Mouse (Mus musculus): Measurements from ENCODE around the gene Bag2. TPM values are rescaled to one million over a fixed set of nuclear protein-coding genes. Genes with fewer than 3 reads are reported as not detected.

Bag2 gene
- total and polyA plus RNA-seq, 3 experiments = 74.2 to 88.8 TPM; not detected in 1

DNA sequence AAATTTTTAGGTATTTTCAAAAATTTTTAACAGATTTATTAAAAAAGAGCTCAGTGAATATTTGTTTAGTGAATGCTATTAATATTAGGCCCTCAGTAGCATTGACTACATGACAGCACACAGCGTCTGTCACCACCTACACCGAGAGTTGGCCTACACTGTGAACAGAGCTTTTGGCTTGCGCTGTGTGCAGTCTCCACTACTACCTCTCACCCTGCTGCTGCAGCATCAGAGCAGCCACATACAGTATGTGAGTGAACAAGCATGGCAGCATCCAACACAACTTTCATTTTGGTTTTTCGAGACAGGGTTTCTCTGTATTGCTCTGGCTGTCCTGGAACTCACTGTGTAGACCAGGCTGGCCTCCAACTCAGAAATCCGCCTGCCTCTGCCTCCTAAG, 27.0 kb upstream of the Bag2 start:
- H3K36me3 ChIP-seq (ENCODE audit: control insufficient read depth in 1 of 2, insufficient read depth in 2 of 2, low read length in 2 of 2) = peaks cover 0 to 7% of the 10 kb centered on the region in 2 experiments; a peak in 2 of 4 replicates
- no peaks in the 10 kb centered on the region for H3K9me3 ChIP-seq (replicated peaks; ENCODE audit: insufficient read depth, low read length)
- DNase-seq (ENCODE audit: low read depth, low spot score) = no peak
- no peak overlapping the region for H3K27ac ChIP-seq (ENCODE audit: control insufficient read depth, low read depth, low read length)
- no peaks in the 10 kb centered on the region for H3K4me1 ChIP-seq (ENCODE audit: control insufficient read depth in 1 of 2, insufficient read depth in 2 of 2, low read length in 2 of 2)
- no peaks in the 10 kb centered on the region for H3K79me2 ChIP-seq (ENCODE audit: control insufficient read depth, insufficient read depth, low read length, poor library complexity)
- H3K4me3 ChIP-seq (ENCODE audit: control insufficient read depth in 1 of 2, insufficient read depth in 1 of 2, low read depth in 2 of 2, low read length in 2 of 2) = no peak overlapping the region
- no peak overlapping the region for H3K9ac ChIP-seq (ENCODE audit: control insufficient read depth, low read depth, low read length, poor library complexity, severe bottlenecking)
- TF ChIP-seq TAL1 (IDR thresholded peaks at IDR 0.05; ENCODE audit: low read length) (no peak), ZKSCAN1 (IDR thresholded peaks at IDR 0.05; ENCODE audit: low read depth, low read length) (no peak), ELF1 (IDR thresholded peaks at IDR 0.05; ENCODE audit: low read depth, low read length) (no peak), ZC3H11A (IDR thresholded peaks at IDR 0.05; ENCODE audit: low read depth, low read length) (no peak)
- H3K27me3 ChIP-seq (ENCODE audit: control insufficient read depth in 1 of 2, insufficient read depth in 2 of 2, low read length in 2 of 2) = no peaks in the 10 kb centered on the region

GRCm38 (mm10) chr1:33776175-33776611, 18.6 kb upstream of the Bag2 start:
- Histone ChIP-seq H3K36me3 (ENCODE audit: control insufficient read depth in 1 of 2, insufficient read depth in 2 of 2, low read length in 2 of 2) (peaks cover 0 to 9% of the 10 kb centered on the region in 2 experiments; a peak in 2 of 4 replicates), H3K4me3 (ENCODE audit: control insufficient read depth in 1 of 2, insufficient read depth in 1 of 2, low read depth in 2 of 2, low read length in 2 of 2) (no peak overlapping the region), H3K4me1 (ENCODE audit: control insufficient read depth in 1 of 2, insufficient read depth in 2 of 2, low read length in 2 of 2) (no peaks in the 10 kb centered on the region), H3K27ac (ENCODE audit: control insufficient read depth, low read depth, low read length) (no peak overlapping the region), H3K27me3 (ENCODE audit: control insufficient read depth in 1 of 2, insufficient read depth in 2 of 2, low read length in 2 of 2) (no peaks in the 10 kb centered on the region), H3K9me3 (replicated peaks; ENCODE audit: insufficient read depth, low read length) (no peaks in the 10 kb centered on the region), H3K9ac (ENCODE audit: control insufficient read depth, low read depth, low read length, poor library complexity, severe bottlenecking) (no peak overlapping the region), H3K79me2 (ENCODE audit: control insufficient read depth, insufficient read depth, low read length, poor library complexity) (no peaks in the 10 kb centered on the region)
- TF ChIP-seq JUND (IDR thresholded peaks at IDR 0.05; ENCODE audit: low read depth, low read length) = no peak
- TF ChIP-seq BHLHE40 (IDR thresholded peaks at IDR 0.05; ENCODE audit: borderline replicate concordance, low read depth, low read length) = no peak
- TF ChIP-seq TAL1 (IDR thresholded peaks at IDR 0.05; ENCODE audit: low read length) = no peak
- TF ChIP-seq ZC3H11A (IDR thresholded peaks at IDR 0.05; ENCODE audit: low read depth, low read length) = no peak
- no peak for TF ChIP-seq CHD2 (IDR thresholded peaks at IDR 0.05; ENCODE audit: low read length)
- no peak for TF ChIP-seq USF1 (IDR thresholded peaks at IDR 0.05; ENCODE audit: low read depth, low read length)
- no peak for TF ChIP-seq ZNF384 (IDR thresholded peaks at IDR 0.05; ENCODE audit: low read depth, low read length)
- no peak for TF ChIP-seq HCFC1 (IDR thresholded peaks at IDR 0.05; ENCODE audit: low read depth, low read length)
- no peak for TF ChIP-seq USF2 (IDR thresholded peaks at IDR 0.05; ENCODE audit: borderline replicate concordance in 1 of 2, insufficient read depth in 1 of 2, low read depth in 1 of 2, low read length in 2 of 2)
- no peak for DNase-seq (ENCODE audit: low read depth, low spot score)

DNA sequence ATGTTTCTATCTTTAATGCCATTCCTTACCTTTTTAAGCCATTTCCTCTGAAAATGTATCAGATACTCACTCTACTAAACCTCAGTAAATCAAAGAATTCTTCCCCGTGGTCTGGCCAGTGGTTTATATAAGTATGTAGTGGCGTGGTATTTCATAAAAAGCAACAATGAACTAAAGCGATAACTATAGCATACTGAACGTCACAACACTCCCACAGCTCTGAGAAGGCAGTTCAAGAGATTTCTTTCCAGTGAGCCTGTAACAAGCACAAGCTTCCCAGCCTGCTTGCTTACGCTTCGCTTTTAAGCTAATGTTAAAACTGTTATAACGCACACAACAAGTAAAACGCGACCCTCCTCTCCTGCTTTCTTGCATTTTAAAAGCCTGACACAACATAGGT, 14.5 kb upstream of the Bag2 start:
- H3K79me2 ChIP-seq (ENCODE audit: control insufficient read depth, insufficient read depth, low read length, poor library complexity) = no peaks in the 10 kb centered on the region
- no peak overlapping the region for H3K9ac ChIP-seq (ENCODE audit: control insufficient read depth, low read depth, low read length, poor library complexity, severe bottlenecking)
- no peak for DNase-seq (ENCODE audit: low read depth, low spot score)
- TF ChIP-seq CHD2 (IDR thresholded peaks at IDR 0.05; ENCODE audit: low read length) (no peak), EP300 (IDR thresholded peaks at IDR 0.05; ENCODE audit: low read depth in 1 of 2, low read length in 2 of 2) (no peak), POLR2AphosphoS2 (IDR thresholded peaks at IDR 0.05; ENCODE audit: low read length) (no peak), MAX (IDR thresholded peaks at IDR 0.05; ENCODE audit: low read length) (no peak), MEF2A (IDR thresholded peaks at IDR 0.05; ENCODE audit: extremely low read depth, insufficient replicate concordance, low read depth, low read length, poor library complexity, severe bottlenecking) (no peak), TCF12 (IDR thresholded peaks at IDR 0.05; ENCODE audit: low read depth, low read length) (no peak)
- no peak overlapping the region for H3K4me3 ChIP-seq (ENCODE audit: control insufficient read depth in 1 of 2, insufficient read depth in 1 of 2, low read depth in 2 of 2, low read length in 2 of 2)
- H3K36me3 ChIP-seq (ENCODE audit: control insufficient read depth in 1 of 2, insufficient read depth in 2 of 2, low read length in 2 of 2) = peaks cover 0 to 10% of the 10 kb centered on the region in 2 experiments; a peak in 2 of 4 replicates
- no peaks in the 10 kb centered on the region for H3K27me3 ChIP-seq (ENCODE audit: control insufficient read depth in 1 of 2, insufficient read depth in 2 of 2, low read length in 2 of 2)
- no peaks in the 10 kb centered on the region for H3K9me3 ChIP-seq (replicated peaks; ENCODE audit: insufficient read depth, low read length)
- H3K27ac ChIP-seq (ENCODE audit: control insufficient read depth, low read depth, low read length) = no peak overlapping the region
- H3K4me1 ChIP-seq (ENCODE audit: control insufficient read depth in 1 of 2, insufficient read depth in 2 of 2, low read length in 2 of 2) = no peaks in the 10 kb centered on the region

Data from MEL (cell line).